Mouse (Mus musculus): Measurements from ENCODE around the gene Chit1.

GRCm38 (mm10) chr1:134136351-134136750 is 25.3 kb downstream of the Chit1 start:
- TF ChIP-seq CTCF (IDR thresholded peaks at IDR 0.05; ENCODE audit: extremely low read depth, insufficient read length, insufficient replicate concordance, low read depth, low read length) (no peak), POLR2A (IDR thresholded peaks at IDR 0.05; ENCODE audit: low read depth, low read length) (no peak)
